Mouse (Mus musculus): Measurements from ENCODE around the gene Phka1.
A peak's percentile ranks its signal among the peaks of the same experiment; 100 is the strongest.
"Not testable (repeated sequence)": the region's sequence is repeated elsewhere in the genome, so short reads cannot be mapped to it uniquely, and the experiment has no call there.

Phka1 gene

GRCm38 (mm10) chrX:102643823-102644572, at the start of gene Phka1:
Gene Phka1, minus strand, starts transcription at chrX:102644246.
- peak; percentile 42 for DNase-seq (ENCODE audit: low read depth, low spot score)

GRCm38 (mm10) chrX:102689252-102689651, 45.2 kb upstream of the Phka1 start:
- not testable (repeated sequence) for DNase-seq (ENCODE audit: low read depth, low spot score)

- DNase-seq (ENCODE audit: low read depth, low spot score) = not testable (repeated sequence)
These were observed 42.8 kb upstream of the Phka1 start, which contains the start of gene Gm3880 for GRCm38 (mm10) chrX:102686872-102687271. Gene Gm3880, minus strand, starts transcription at chrX:102686972.

- DNase-seq (ENCODE audit: low read depth, low spot score) = not testable (repeated sequence)
These were observed 40.7 kb upstream of the Phka1 start for GRCm38 (mm10) chrX:102684706-102685105.

- DNase-seq (ENCODE audit: low read depth, low spot score) = no peak
These were observed 22.6 kb upstream of the Phka1 start for GRCm38 (mm10) chrX:102666641-102667040.

GRCm38 (mm10) chrX:102660712-102661111, 16.7 kb upstream of the Phka1 start:
- no peak for DNase-seq (ENCODE audit: low read depth, low spot score)

GRCm38 (mm10) chrX:102645691-102646090, 1.6 kb upstream of the Phka1 start:
- DNase-seq (ENCODE audit: low read depth, low spot score) = no peak

GRCm38 (mm10) chrX:102645146-102645545, 1.1 kb upstream of the Phka1 start:
- no peak for DNase-seq (ENCODE audit: low read depth, low spot score)

GRCm38 (mm10) chrX:102644573-102644951, 516 bp upstream of the Phka1 start:
- no peak for DNase-seq (ENCODE audit: low read depth, low spot score)

- DNase-seq (ENCODE audit: low read depth, low spot score) = no peak
These were observed 42.8 kb downstream of the Phka1 start for GRCm38 (mm10) chrX:102601269-102601668.

GRCm38 (mm10) chrX:102588560-102588959, 55.5 kb downstream of the Phka1 start:
- DNase-seq (ENCODE audit: low read depth, low spot score) = no peak

- no peak for DNase-seq (ENCODE audit: low read depth, low spot score)
These were observed 72.9 kb downstream of the Phka1 start for GRCm38 (mm10) chrX:102571186-102571585.

- no peak for DNase-seq (ENCODE audit: low read depth, low spot score)
These were observed 87.1 kb downstream of the Phka1 start for GRCm38 (mm10) chrX:102556906-102557305.

GRCm38 (mm10) chrX:102509205-102509604, 134.8 kb downstream of the Phka1 start:
- DNase-seq (ENCODE audit: low read depth, low spot score) = no peak

GRCm38 (mm10) chrX:102504644-102505481, 139.2 kb downstream of the Phka1 start, which contains the start of gene Hdac8:
Gene Hdac8, minus strand, starts transcription at chrX:102505359.
- peak; percentile 40 for DNase-seq (ENCODE audit: low read depth, low spot score)

GRCm38 (mm10) chrX:102504179-102504578, 139.9 kb downstream of the Phka1 start:
- no peak for DNase-seq (ENCODE audit: low read depth, low spot score)

GRCm38 (mm10) chrX:102493992-102494730, 149.9 kb downstream of the Phka1 start:
- no peak for DNase-seq (ENCODE audit: low read depth, low spot score)

- DNase-seq (ENCODE audit: low read depth, low spot score) = no peak
These were observed 158.5 kb downstream of the Phka1 start for GRCm38 (mm10) chrX:102485575-102485974.

GRCm38 (mm10) chrX:102479665-102480064, 164.4 kb downstream of the Phka1 start:
- no peak for DNase-seq (ENCODE audit: low read depth, low spot score)

GRCm38 (mm10) chrX:102478965-102479364, 165.1 kb downstream of the Phka1 start:
- peak; percentile 54 for DNase-seq (ENCODE audit: low read depth, low spot score)

- no peak for DNase-seq (ENCODE audit: low read depth, low spot score)
These were observed 165.6 kb downstream of the Phka1 start for GRCm38 (mm10) chrX:102478481-102478880.

GRCm38 (mm10) chrX:102476784-102477183, 167.3 kb downstream of the Phka1 start:
- peak; percentile 26 for DNase-seq (ENCODE audit: low read depth, low spot score)

Data from retina, adult 2 months (tissue).